Mouse (Mus musculus): ENCODE measurements around the gene Slitrk6.
A peak's percentile ranks its signal among the peaks of the same experiment; 100 is the strongest.

DNA sequence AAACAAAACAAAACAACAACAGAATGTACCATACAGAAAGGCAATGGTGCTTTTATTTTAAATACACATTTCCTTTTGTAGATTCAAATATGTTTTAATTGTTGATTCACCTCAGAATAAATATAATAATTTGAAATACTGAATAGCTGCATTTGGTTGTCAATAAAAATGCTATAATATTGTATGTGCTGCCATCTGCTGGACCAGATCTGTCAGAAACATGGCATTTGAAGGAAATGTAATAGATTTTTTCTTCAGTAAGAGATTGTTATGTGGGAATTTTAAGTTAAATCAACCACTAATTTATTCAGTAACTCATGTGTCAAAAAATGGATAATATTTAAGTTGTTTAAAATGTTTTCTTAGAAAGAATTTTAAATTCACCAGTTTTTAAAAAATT lies 22.6 kb upstream of the Slitrk6 start:
- TF ChIP-seq POLR2A (IDR thresholded peaks at IDR 0.05; ENCODE audit: insufficient read depth, low read depth, low read length) (no peak), EP300 (IDR thresholded peaks at IDR 0.05; ENCODE audit: insufficient read depth, low read depth, low read length) (no peak), CTCF (IDR thresholded peaks at IDR 0.05) (peak; percentile 65)
